Mouse (Mus musculus): Measurements from ENCODE around the gene Ciz1. TPM values are rescaled to one million over a fixed set of nuclear protein-coding genes. Genes with fewer than 3 reads are reported as not detected.
A peak's percentile ranks its signal among the peaks of the same experiment; 100 is the strongest.

Ciz1 gene
- polyA plus RNA-seq, 2 experiments: 13.1 to 40.3 TPM

DNA sequence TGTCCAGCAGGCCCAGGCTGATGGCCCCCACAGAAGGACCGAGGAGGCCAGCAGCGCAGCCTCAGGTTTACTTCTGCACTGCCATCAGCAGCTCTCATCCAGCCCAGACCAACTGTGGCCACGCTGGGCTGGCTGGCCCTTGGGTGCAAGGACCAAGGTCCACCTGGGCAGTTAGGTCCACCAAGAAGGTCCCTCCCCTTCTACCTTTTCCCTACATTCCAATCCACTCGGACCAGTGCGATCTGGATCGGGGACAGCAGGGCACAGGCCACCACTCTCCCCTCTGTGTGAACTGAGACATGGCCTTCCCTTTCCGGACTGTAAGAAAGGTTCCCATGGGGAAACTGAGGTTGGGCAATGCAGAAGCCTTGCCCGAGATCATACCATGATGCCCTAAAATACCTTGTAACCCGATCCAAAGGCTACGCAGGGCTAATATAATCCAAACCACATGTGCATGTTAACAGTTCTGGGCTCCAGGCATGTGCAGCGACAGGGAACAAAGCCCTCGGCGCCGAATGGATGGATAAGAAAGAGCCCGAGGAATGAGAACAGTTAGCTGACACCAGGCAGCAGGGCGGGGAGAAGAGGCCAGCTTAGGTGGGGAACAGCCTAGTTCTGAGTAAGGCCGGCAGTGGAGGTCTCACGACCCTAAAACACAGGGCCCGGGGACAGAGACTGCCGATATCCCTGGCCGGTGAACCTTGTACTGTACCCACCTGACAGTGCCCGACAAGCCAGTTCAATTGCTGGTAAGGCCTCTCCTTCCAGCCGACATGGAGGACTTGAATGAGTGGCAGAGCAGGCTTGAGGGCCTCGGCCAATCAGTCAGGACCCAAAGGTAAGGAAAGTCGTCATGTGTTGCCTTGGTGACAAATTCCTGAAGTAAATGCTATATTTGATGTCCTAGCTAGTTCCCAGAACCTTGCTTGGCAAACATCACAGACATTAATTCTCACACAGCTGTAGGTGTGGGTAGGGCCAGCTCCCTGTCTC lies 56.6 kb downstream of the Ciz1 start:
- no peaks in the 10 kb centered on the region for H3K9me3 ChIP-seq (ENCODE audit: control insufficient read depth, low read length)
- H3K27me3 ChIP-seq (ENCODE audit: control insufficient read depth, insufficient read depth, low read length): no peaks in the 10 kb centered on the region
- TF ChIP-seq CTCF (IDR thresholded peaks at IDR 0.05; ENCODE audit: low read depth) (no peak), EP300 (IDR thresholded peaks at IDR 0.05; ENCODE audit: low read depth) (no peak)
- no peak overlapping the region for H3K4me2 ChIP-seq (ENCODE audit: low read depth)
- no peak overlapping the region for H3K4me3 ChIP-seq (ENCODE audit: insufficient read depth in 1 of 2, low read depth in 2 of 2, low read length in 2 of 2)
- H3K27ac ChIP-seq: no peak overlapping the region
- H3K4me1 ChIP-seq (replicated peaks; ENCODE audit: control insufficient read depth in 2 of 2, insufficient read depth in 2 of 2, low read length in 1 of 2): 0 out of 4 replicates have a peak, but pooled peaks cover 0 to 4% of the 10 kb centered on the region in 2 experiments
- H3K9ac ChIP-seq (replicated peaks): no peak overlapping the region
- H3K36me3 ChIP-seq (replicated peaks; ENCODE audit: control insufficient read depth, insufficient read depth, low read depth): no peaks in the 10 kb centered on the region
- DNase-seq (ENCODE audit: low read depth in 3 of 3, low spot score in 3 of 3) (no peak), ATAC-seq (ENCODE audit: insufficient read depth) (peak; percentile 52; the same call in 1 of the 2 replicates)
- 65% methylated on average over 25 of the region's 25 CpGs for WGBS (ENCODE audit: insufficient replicate concordance)

DNA sequence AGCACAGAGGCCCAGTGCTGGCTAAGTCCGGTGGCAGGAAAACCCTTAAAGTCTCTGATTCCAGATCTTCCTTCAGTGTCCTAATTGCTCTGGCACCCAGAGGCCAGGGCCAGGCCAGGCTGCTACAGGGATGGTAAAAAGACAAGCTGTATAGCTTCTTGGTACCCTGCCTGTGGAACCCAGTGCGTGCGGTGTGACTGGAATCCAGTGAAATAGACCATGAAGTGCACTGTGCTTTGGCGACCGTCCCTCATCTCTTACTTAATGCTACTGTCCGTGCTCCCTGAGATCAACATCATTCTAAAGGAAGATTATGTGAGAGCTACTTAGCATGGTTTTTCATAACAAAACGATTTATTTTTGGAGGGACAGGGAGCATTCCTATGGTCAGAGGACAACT lies 59.3 kb downstream of the Ciz1 start:
- no peak overlapping the region for H3K9ac ChIP-seq (replicated peaks)
- no peak overlapping the region for H3K4me2 ChIP-seq (ENCODE audit: low read depth)
- 73% methylated on average over 7 of the region's 7 CpGs for WGBS (ENCODE audit: insufficient replicate concordance)
- H3K36me3 ChIP-seq (replicated peaks; ENCODE audit: control insufficient read depth, insufficient read depth, low read depth): peaks cover 6% of the 10 kb centered on the region
- 0 out of 4 replicates have a peak, but pooled peaks cover 0 to 4% of the 10 kb centered on the region in 2 experiments for H3K4me1 ChIP-seq (replicated peaks; ENCODE audit: control insufficient read depth in 2 of 2, insufficient read depth in 2 of 2, low read length in 1 of 2)
- DNase-seq (ENCODE audit: low read depth in 3 of 3, low spot score in 3 of 3): no peak
- no peak for ATAC-seq (ENCODE audit: insufficient read depth)
- no peak overlapping the region for H3K27ac ChIP-seq
- H3K27me3 ChIP-seq (ENCODE audit: control insufficient read depth, insufficient read depth, low read length): no peaks in the 10 kb centered on the region
- no peak for TF ChIP-seq CTCF (IDR thresholded peaks at IDR 0.05; ENCODE audit: low read depth)
- TF ChIP-seq EP300 (IDR thresholded peaks at IDR 0.05; ENCODE audit: low read depth): no peak
- no peaks in the 10 kb centered on the region for H3K9me3 ChIP-seq (ENCODE audit: control insufficient read depth, low read length)
- no peak overlapping the region for H3K4me3 ChIP-seq (ENCODE audit: insufficient read depth in 1 of 2, low read depth in 2 of 2, low read length in 2 of 2)

DNA sequence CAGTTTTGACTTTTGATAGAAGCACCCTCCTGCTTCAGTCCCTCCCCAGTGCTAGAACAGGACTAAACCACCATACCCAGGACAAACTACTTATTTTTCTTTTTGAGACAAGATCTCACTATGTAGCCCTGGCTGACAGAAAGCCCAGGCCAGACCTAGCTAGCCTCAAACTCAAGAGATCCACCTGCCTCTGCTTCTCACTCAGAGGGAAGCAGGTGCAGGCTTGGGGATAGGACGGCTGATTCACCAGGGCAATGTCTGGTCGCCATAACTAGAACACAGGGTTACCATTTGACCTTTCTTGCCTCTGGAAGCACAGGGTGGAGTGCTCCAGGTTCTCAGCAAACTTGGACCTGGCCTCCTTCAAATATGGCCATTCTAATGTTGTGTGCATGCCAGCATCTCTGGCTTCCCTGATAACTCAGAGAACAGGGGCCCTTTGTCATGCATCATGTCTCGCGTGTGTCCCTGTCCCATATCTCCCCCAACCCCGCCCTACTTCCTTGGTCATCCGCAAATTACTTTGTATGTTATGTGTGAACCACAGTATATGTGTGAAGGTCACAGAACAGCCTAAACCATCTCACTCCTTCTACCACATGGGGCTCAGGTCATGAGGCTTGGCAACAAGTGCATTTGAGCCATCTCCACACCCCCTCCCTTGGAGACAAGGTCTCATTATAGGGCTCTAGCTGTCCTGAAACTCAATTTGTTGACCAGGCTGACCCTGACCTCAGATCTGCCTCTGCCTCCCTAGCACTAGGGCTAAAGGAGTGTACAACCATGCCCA lies 60.8 kb downstream of the Ciz1 start:
- Histone ChIP-seq H3K36me3 (replicated peaks; ENCODE audit: control insufficient read depth, insufficient read depth, low read depth) (peaks cover 14% of the 10 kb centered on the region), H3K9ac (replicated peaks) (no peak overlapping the region), H3K4me2 (ENCODE audit: low read depth) (no peak overlapping the region), H3K4me1 (replicated peaks; ENCODE audit: control insufficient read depth in 2 of 2, insufficient read depth in 2 of 2, low read length in 1 of 2) (0 out of 4 replicates have a peak, but pooled peaks cover 0 to 4% of the 10 kb centered on the region in 2 experiments), H3K27me3 (ENCODE audit: control insufficient read depth, insufficient read depth, low read length) (no peaks in the 10 kb centered on the region), H3K4me3 (ENCODE audit: insufficient read depth in 1 of 2, low read depth in 2 of 2, low read length in 2 of 2) (no peak overlapping the region), H3K27ac (no peak overlapping the region), H3K9me3 (ENCODE audit: control insufficient read depth, low read length) (no peaks in the 10 kb centered on the region)
- no peak for DNase-seq (ENCODE audit: low read depth in 3 of 3, low spot score in 3 of 3)
- 58% methylated on average over 6 of the region's 6 CpGs for WGBS (ENCODE audit: insufficient replicate concordance)
- TF ChIP-seq EP300 (IDR thresholded peaks at IDR 0.05; ENCODE audit: low read depth): no peak
- TF ChIP-seq CTCF (IDR thresholded peaks at IDR 0.05; ENCODE audit: low read depth): no peak
- ATAC-seq (ENCODE audit: insufficient read depth): no peak

DNA sequence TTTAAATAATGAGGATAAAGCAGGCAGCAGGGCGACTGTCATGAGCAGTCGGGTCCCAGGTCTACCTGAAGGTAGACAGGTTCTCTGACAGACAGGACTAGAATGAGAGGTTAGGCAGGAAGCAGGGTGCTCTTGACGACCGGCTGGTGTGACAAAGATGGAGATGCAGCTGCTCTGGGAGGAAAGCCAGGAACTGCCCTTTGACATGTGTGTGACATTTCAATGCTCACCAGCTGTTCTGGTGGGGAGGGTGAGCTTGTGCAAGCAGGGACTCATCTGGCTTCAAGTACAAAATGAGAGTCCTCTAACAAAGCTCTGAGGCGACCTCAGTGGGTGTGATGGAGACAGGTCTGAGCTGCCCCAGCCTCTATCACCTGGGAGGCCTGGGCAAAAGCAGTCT lies 61.8 kb downstream of the Ciz1 start:
- no peaks in the 10 kb centered on the region for H3K9me3 ChIP-seq (ENCODE audit: control insufficient read depth, low read length)
- no peak overlapping the region for H3K4me2 ChIP-seq (ENCODE audit: low read depth)
- DNase-seq (ENCODE audit: low read depth in 3 of 3, low spot score in 3 of 3): no peak
- H3K4me1 ChIP-seq (replicated peaks; ENCODE audit: control insufficient read depth in 2 of 2, insufficient read depth in 2 of 2, low read length in 1 of 2): peaks cover 0 to 6% of the 10 kb centered on the region in 2 experiments; a peak in 1 of 4 replicates
- no peak for ATAC-seq (ENCODE audit: insufficient read depth)
- H3K27ac ChIP-seq: no peak overlapping the region
- WGBS (ENCODE audit: insufficient replicate concordance): 51% methylated on average over 5 of the region's 5 CpGs
- no peak overlapping the region for H3K9ac ChIP-seq (replicated peaks)
- no peak for TF ChIP-seq EP300 (IDR thresholded peaks at IDR 0.05; ENCODE audit: low read depth)
- H3K4me3 ChIP-seq (ENCODE audit: insufficient read depth in 1 of 2, low read depth in 2 of 2, low read length in 2 of 2): no peak overlapping the region
- peaks cover 19% of the 10 kb centered on the region for H3K36me3 ChIP-seq (replicated peaks; ENCODE audit: control insufficient read depth, insufficient read depth, low read depth)
- H3K27me3 ChIP-seq (ENCODE audit: control insufficient read depth, insufficient read depth, low read length): no peaks in the 10 kb centered on the region

DNA sequence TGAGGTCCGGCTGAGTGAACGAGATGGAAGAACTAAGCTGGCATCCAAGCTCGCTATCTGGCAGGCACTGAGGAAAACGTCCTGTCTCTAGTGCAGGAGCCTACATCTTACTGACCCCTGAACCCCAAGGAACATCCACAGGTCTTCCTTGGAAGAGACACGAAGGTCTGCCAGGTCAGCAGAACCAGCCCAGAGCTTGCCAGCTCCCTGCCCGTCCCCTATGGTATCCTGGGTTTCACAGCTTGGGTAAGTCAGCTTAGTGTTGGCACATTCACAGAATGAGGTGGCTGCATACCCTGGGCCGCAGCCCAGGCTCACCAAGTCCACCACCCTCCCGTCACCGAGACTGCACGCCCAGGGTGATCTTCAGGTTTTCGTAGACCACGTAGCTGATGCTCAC lies 63.7 kb downstream of the Ciz1 start:
- H3K4me3 ChIP-seq (ENCODE audit: insufficient read depth in 1 of 2, low read depth in 2 of 2, low read length in 2 of 2): no peak overlapping the region
- DNase-seq (ENCODE audit: low read depth in 3 of 3, low spot score in 3 of 3) (no peak), ATAC-seq (ENCODE audit: insufficient read depth) (no peak)
- H3K4me2 ChIP-seq (ENCODE audit: low read depth): no peak overlapping the region
- WGBS (ENCODE audit: insufficient replicate concordance): 85% methylated on average over 12 of the region's 12 CpGs
- TF ChIP-seq EP300 (IDR thresholded peaks at IDR 0.05; ENCODE audit: low read depth): no peak
- no peak for TF ChIP-seq CTCF (IDR thresholded peaks at IDR 0.05; ENCODE audit: low read depth)
- no peaks in the 10 kb centered on the region for H3K27me3 ChIP-seq (ENCODE audit: control insufficient read depth, insufficient read depth, low read length)
- H3K9me3 ChIP-seq (ENCODE audit: control insufficient read depth, low read length): no peaks in the 10 kb centered on the region
- H3K4me1 ChIP-seq (replicated peaks; ENCODE audit: control insufficient read depth in 2 of 2, insufficient read depth in 2 of 2, low read length in 1 of 2): peaks cover 0 to 6% of the 10 kb centered on the region in 2 experiments; a peak in 1 of 4 replicates
- no peak overlapping the region for H3K9ac ChIP-seq (replicated peaks)
- H3K36me3 ChIP-seq (replicated peaks; ENCODE audit: control insufficient read depth, insufficient read depth, low read depth): peaks cover 19% of the 10 kb centered on the region
- no peak overlapping the region for H3K27ac ChIP-seq
